Mouse (Mus musculus): ENCODE measurements around the gene Ntrk2. TPM values are rescaled to one million over a fixed set of nuclear protein-coding genes. Genes with fewer than 3 reads are reported as not detected.
"Not testable (repeated sequence)": the region's sequence is repeated elsewhere in the genome, so short reads cannot be mapped to it uniquely, and the experiment has no call there.

Ntrk2 gene
- total and polyA plus RNA-seq, 3 experiments = under 0.01 TPM; not detected in 2

- no peak for TF ChIP-seq JUND (IDR thresholded peaks at IDR 0.05; ENCODE audit: low read depth, low read length)
Observed at GRCm38 (mm10) chr13:59052188-59052587, 245.8 kb downstream of the Ntrk2 start (continued).

GRCm38 (mm10) chr13:59054331-59054730, 248.0 kb downstream of the Ntrk2 start:
- not testable (repeated sequence) for H3K27ac ChIP-seq (ENCODE audit: control insufficient read depth, low read depth, low read length); H3K79me2 ChIP-seq (ENCODE audit: control insufficient read depth, insufficient read depth, low read length, poor library complexity); H3K9me3 ChIP-seq (replicated peaks; ENCODE audit: insufficient read depth, low read length); H3K4me1 ChIP-seq (ENCODE audit: control insufficient read depth in 1 of 2, insufficient read depth in 2 of 2, low read length in 2 of 2); H3K27me3 ChIP-seq (ENCODE audit: control insufficient read depth in 1 of 2, insufficient read depth in 2 of 2, low read length in 2 of 2); H3K36me3 ChIP-seq (ENCODE audit: control insufficient read depth in 1 of 2, insufficient read depth in 2 of 2, low read length in 2 of 2); H3K4me3 ChIP-seq (ENCODE audit: control insufficient read depth in 1 of 2, insufficient read depth in 1 of 2, low read depth in 2 of 2, low read length in 2 of 2); DNase-seq (ENCODE audit: low read depth, low spot score); H3K9ac ChIP-seq (ENCODE audit: control insufficient read depth, low read depth, low read length, poor library complexity, severe bottlenecking)

- Histone ChIP-seq H3K9me3 (replicated peaks; ENCODE audit: insufficient read depth, low read length) (no peaks in the 10 kb centered on the region), H3K27ac (ENCODE audit: control insufficient read depth, low read depth, low read length) (no peak overlapping the region), H3K4me3 (ENCODE audit: control insufficient read depth in 1 of 2, insufficient read depth in 1 of 2, low read depth in 2 of 2, low read length in 2 of 2) (no peak overlapping the region), H3K36me3 (ENCODE audit: control insufficient read depth in 1 of 2, insufficient read depth in 2 of 2, low read length in 2 of 2) (no peaks in the 10 kb centered on the region), H3K79me2 (ENCODE audit: control insufficient read depth, insufficient read depth, low read length, poor library complexity) (no peaks in the 10 kb centered on the region), H3K9ac (ENCODE audit: control insufficient read depth, low read depth, low read length, poor library complexity, severe bottlenecking) (no peak overlapping the region), H3K27me3 (ENCODE audit: control insufficient read depth in 1 of 2, insufficient read depth in 2 of 2, low read length in 2 of 2) (no peaks in the 10 kb centered on the region), H3K4me1 (ENCODE audit: control insufficient read depth in 1 of 2, insufficient read depth in 2 of 2, low read length in 2 of 2) (no peaks in the 10 kb centered on the region)
- DNase-seq (ENCODE audit: low read depth, low spot score) = no peak
- no peak for TF ChIP-seq TCF12 (IDR thresholded peaks at IDR 0.05; ENCODE audit: low read depth, low read length)
- no peak for TF ChIP-seq RCOR1 (IDR thresholded peaks at IDR 0.05; ENCODE audit: low read depth, low read length)
- no peak for TF ChIP-seq SMC3 (IDR thresholded peaks at IDR 0.05; ENCODE audit: low read depth, low read length)
- no peak for TF ChIP-seq MAFK (IDR thresholded peaks at IDR 0.05; ENCODE audit: borderline replicate concordance, low read depth, low read length)
- no peak for TF ChIP-seq TBP (IDR thresholded peaks at IDR 0.05; ENCODE audit: low read depth, low read length)
- TF ChIP-seq ZNF384 (IDR thresholded peaks at IDR 0.05; ENCODE audit: low read depth, low read length) = no peak
- TF ChIP-seq MYC (IDR thresholded peaks at IDR 0.05; ENCODE audit: low read depth, low read length) = no peak
- no peak for TF ChIP-seq BHLHE40 (IDR thresholded peaks at IDR 0.05; ENCODE audit: borderline replicate concordance, low read depth, low read length)
- TF ChIP-seq MYB (IDR thresholded peaks at IDR 0.05; ENCODE audit: low read depth, low read length) = no peak
- no peak for TF ChIP-seq NELFE (IDR thresholded peaks at IDR 0.05; ENCODE audit: low read depth, low read length)
- no peak for TF ChIP-seq CHD1 (IDR thresholded peaks at IDR 0.05; ENCODE audit: low read depth, low read length)
- no peak for TF ChIP-seq NRF1 (IDR thresholded peaks at IDR 0.05; ENCODE audit: insufficient read depth, low read depth, low read length, poor library complexity, severe bottlenecking)
- TF ChIP-seq POLR2A (IDR thresholded peaks at IDR 0.05; ENCODE audit: control insufficient read depth in 1 of 2, insufficient read depth in 1 of 2, low read depth in 1 of 2, low read length in 2 of 2, poor library complexity in 1 of 2) = no peak
- no peak for TF ChIP-seq USF2 (IDR thresholded peaks at IDR 0.05; ENCODE audit: borderline replicate concordance in 1 of 2, insufficient read depth in 1 of 2, low read depth in 1 of 2, low read length in 2 of 2)
- TF ChIP-seq GABPA (IDR thresholded peaks at IDR 0.05; ENCODE audit: low read depth, low read length) = no peak
- no peak for TF ChIP-seq HCFC1 (IDR thresholded peaks at IDR 0.05; ENCODE audit: low read depth, low read length)
Observed at GRCm38 (mm10) chr13:59056859-59057258, 250.5 kb downstream of the Ntrk2 start.
